Mouse (Mus musculus) forebrain, embryonic 12.5 days (tissue): ENCODE measurements around the gene Prkcz. TPM values are rescaled to one million over a fixed set of nuclear protein-coding genes. Genes with fewer than 3 reads are reported as not detected.

Experiments used
- ATAC-seq: fragments of 200-750 bp; cut with Nextera tagmentation; 2 replicates; pipeline ENCODE4 v1.8.0; 2017; ENCODE audit warnings: moderate TSS enrichment; ENCODE audit not compliant: low FRiP score
- H3K27ac ChIP-seq: fragments of 300-500 bp; sonication (generic); 2 replicates; pipeline ENCODE4 v1.5.1; 2016; ENCODE audit warnings: mild to moderate bottlenecking
- H3K27me3 ChIP-seq: fragments of 300-500 bp; sonication (generic); 2 replicates; pipeline ENCODE4 v1.6.1; 2016; ENCODE audit warnings: mild to moderate bottlenecking
- H3K36me3 ChIP-seq: fragments of 300-500 bp; sonication (generic); replicated peaks from 2 replicates; pipeline ENCODE4 v1.6.1; 2016; ENCODE audit warnings: mild to moderate bottlenecking
- H3K4me1 ChIP-seq: fragments of 300-500 bp; sonication (generic); 2 replicates; pipeline ENCODE4 v1.6.1; 2016
- H3K4me2 ChIP-seq: fragments of 300-500 bp; sonication (generic); 2 replicates; pipeline ENCODE4 v1.6.1; 2016; ENCODE audit warnings: mild to moderate bottlenecking, moderate library complexity
- H3K4me3 ChIP-seq: fragments of 300-500 bp; sonication (generic); replicated peaks from 2 replicates; pipeline ENCODE4 v1.5.1; 2016; ENCODE audit warnings: mild to moderate bottlenecking
- H3K9ac ChIP-seq: fragments of 300-500 bp; sonication (generic); 2 replicates; pipeline ENCODE4 v1.6.1; 2016; ENCODE audit warnings: mild to moderate bottlenecking
- H3K9me3 ChIP-seq: fragments of 300-500 bp; sonication (generic); 2 replicates; pipeline ENCODE4 v1.6.1; 2016
- WGBS: fragments of 180-500 bp; shearing (Covaris S2); methylation state at CpG from one replicate; pipeline ENCODE4 v1.1.7; 2016; 5-methylcytosine and 5-hydroxymethylcytosine counted together
- polyA plus RNA-seq: library from polyadenylated mRNA; unstranded; fragments of >200 nt; fragmentation: Nextera tagmentation; extraction: Ambion mirVana; gene quantifications from 2 replicates; pipeline ENCODE4 v1.2.1, GENCODE M21; 2016

The Prkcz gene
- polyA plus RNA-seq, 1 experiment from 2014 or later, result 26.7 TPM

GRCm38 (mm10) chr4:155301965-155302364 lies 59.2 kb downstream of the Prkcz start:
- Histone ChIP-seq H3K9ac (no peak overlapping the region), H3K27me3 (0 out of 2 replicates have a peak, but pooled peaks cover 1% of the 10 kb centered on the region), H3K4me3 (no peak overlapping the region), H3K9me3 (no peaks in the 10 kb centered on the region), H3K27ac (no peak overlapping the region), H3K4me2 (no peak overlapping the region), H3K36me3 (no peaks in the 10 kb centered on the region), H3K4me1 (peaks cover 26% of the 10 kb centered on the region)
- 76% methylated on average over 4 of the region's 4 CpGs for WGBS
- no peak for ATAC-seq

- 94% methylated on average over 7 of the region's 7 CpGs for WGBS
- no peaks in the 10 kb centered on the region for H3K27me3 ChIP-seq
- no peaks in the 10 kb centered on the region for H3K9me3 ChIP-seq
- H3K27ac ChIP-seq, result no peak overlapping the region
- H3K36me3 ChIP-seq, result no peaks in the 10 kb centered on the region
- peaks cover 17% of the 10 kb centered on the region for H3K4me1 ChIP-seq
- no peak overlapping the region for H3K4me2 ChIP-seq
- H3K4me3 ChIP-seq, result no peak overlapping the region
- no peak for ATAC-seq
- H3K9ac ChIP-seq, result no peak overlapping the region
Observed at GRCm38 (mm10) chr4:155301098-155301447, 60.1 kb downstream of the Prkcz start.

GRCm38 (mm10) chr4:155300421-155301097 lies 60.6 kb downstream of the Prkcz start:
- H3K36me3 ChIP-seq, result no peaks in the 10 kb centered on the region
- no peaks in the 10 kb centered on the region for H3K9me3 ChIP-seq
- H3K4me1 ChIP-seq, result peaks cover 12% of the 10 kb centered on the region
- no peak overlapping the region for H3K9ac ChIP-seq
- no peak overlapping the region for H3K27ac ChIP-seq
- H3K4me2 ChIP-seq, result no peak overlapping the region
- no peaks in the 10 kb centered on the region for H3K27me3 ChIP-seq
- WGBS, result 83% methylated on average over 21 of the region's 21 CpGs
- H3K4me3 ChIP-seq, result no peak overlapping the region
- ATAC-seq, result no peak

GRCm38 (mm10) chr4:155298826-155299225 lies 62.3 kb downstream of the Prkcz start:
- no peak overlapping the region for H3K27ac ChIP-seq
- H3K27me3 ChIP-seq, result no peaks in the 10 kb centered on the region
- no peak overlapping the region for H3K9ac ChIP-seq
- H3K4me2 ChIP-seq, result no peak overlapping the region
- no peaks in the 10 kb centered on the region for H3K4me1 ChIP-seq
- no peaks in the 10 kb centered on the region for H3K36me3 ChIP-seq
- H3K4me3 ChIP-seq, result no peak overlapping the region
- no peaks in the 10 kb centered on the region for H3K9me3 ChIP-seq
- WGBS, result 93% methylated on average over 4 of the region's 4 CpGs
- ATAC-seq, result no peak

- 56% methylated on average over 2 of the region's 2 CpGs for WGBS
Observed at GRCm38 (mm10) chr4:155297057-155297456, 64.1 kb downstream of the Prkcz start.

GRCm38 (mm10) chr4:155295996-155296395 lies 65.2 kb downstream of the Prkcz start:
- no peak for ATAC-seq
- H3K4me2 ChIP-seq, result no peak overlapping the region
- no peaks in the 10 kb centered on the region for H3K9me3 ChIP-seq
- H3K27me3 ChIP-seq, result no peaks in the 10 kb centered on the region
- H3K27ac ChIP-seq, result no peak overlapping the region
- no peaks in the 10 kb centered on the region for H3K4me1 ChIP-seq
- H3K4me3 ChIP-seq, result no peak overlapping the region
- H3K36me3 ChIP-seq, result no peaks in the 10 kb centered on the region
- no peak overlapping the region for H3K9ac ChIP-seq
- WGBS, result 79% methylated on average over 4 of the region's 4 CpGs

More at GRCm38 (mm10) chr4:155297057-155297456, 64.1 kb downstream of the Prkcz start:
- Histone ChIP-seq H3K4me3 (no peak overlapping the region), H3K27me3 (no peaks in the 10 kb centered on the region), H3K9me3 (no peaks in the 10 kb centered on the region), H3K9ac (no peak overlapping the region), H3K36me3 (no peaks in the 10 kb centered on the region), H3K4me1 (no peaks in the 10 kb centered on the region), H3K4me2 (no peak overlapping the region), H3K27ac (no peak overlapping the region)
- ATAC-seq, result no peak

- Histone ChIP-seq H3K4me3 (no peak overlapping the region), H3K9ac (no peak overlapping the region), H3K4me2 (no peak overlapping the region), H3K27ac (no peak overlapping the region), H3K9me3 (no peaks in the 10 kb centered on the region), H3K27me3 (no peaks in the 10 kb centered on the region), H3K4me1 (no peaks in the 10 kb centered on the region), H3K36me3 (no peaks in the 10 kb centered on the region)
- WGBS, result 81% methylated on average over 10 of the region's 10 CpGs
- ATAC-seq, result no peak
Observed at GRCm38 (mm10) chr4:155295026-155295590, 66.1 kb downstream of the Prkcz start.

- Histone ChIP-seq H3K9me3 (no peaks in the 10 kb centered on the region), H3K4me3 (no peak overlapping the region), H3K27me3 (no peaks in the 10 kb centered on the region), H3K36me3 (no peaks in the 10 kb centered on the region), H3K27ac (no peak overlapping the region), H3K4me1 (no peaks in the 10 kb centered on the region), H3K9ac (no peak overlapping the region), H3K4me2 (no peak overlapping the region)
- ATAC-seq, result no peak
- 92% methylated on average over 14 of the region's 14 CpGs for WGBS
Observed at GRCm38 (mm10) chr4:155294381-155294780, 66.8 kb downstream of the Prkcz start.

GRCm38 (mm10) chr4:155292863-155293262 lies 68.3 kb downstream of the Prkcz start:
- Histone ChIP-seq H3K9me3 (no peaks in the 10 kb centered on the region), H3K4me3 (no peak overlapping the region), H3K4me2 (no peak overlapping the region), H3K27ac (no peak overlapping the region), H3K9ac (no peak overlapping the region), H3K4me1 (no peaks in the 10 kb centered on the region), H3K27me3 (no peaks in the 10 kb centered on the region), H3K36me3 (no peaks in the 10 kb centered on the region; the same call in 1 of the 2 replicates)
- ATAC-seq, result no peak
- WGBS, result 89% methylated on average over 10 of the region's 10 CpGs

- ATAC-seq, result no peak
- H3K9me3 ChIP-seq, result no peaks in the 10 kb centered on the region
- H3K4me2 ChIP-seq, result no peak overlapping the region
- H3K9ac ChIP-seq, result no peak overlapping the region
- no peaks in the 10 kb centered on the region for H3K27me3 ChIP-seq
- no peak overlapping the region for H3K4me3 ChIP-seq
- H3K27ac ChIP-seq, result peak overlapping the region; percentile 25; the same call in 1 of the 2 replicates
- no peaks in the 10 kb centered on the region; the same call in 1 of the 2 replicates for H3K36me3 ChIP-seq
- H3K4me1 ChIP-seq, result no peaks in the 10 kb centered on the region
- WGBS, result 95% methylated on average over 7 of the region's 7 CpGs
Observed at GRCm38 (mm10) chr4:155290045-155290444, 71.1 kb downstream of the Prkcz start.

GRCm38 (mm10) chr4:155288586-155288985 lies 72.6 kb downstream of the Prkcz start:
- H3K4me2 ChIP-seq, result no peak overlapping the region
- H3K9me3 ChIP-seq, result no peaks in the 10 kb centered on the region
- no peak overlapping the region for H3K4me3 ChIP-seq
- no peaks in the 10 kb centered on the region; the same call in 1 of the 2 replicates for H3K4me1 ChIP-seq
- no peak overlapping the region for H3K27ac ChIP-seq
- no peak for ATAC-seq
- H3K36me3 ChIP-seq, result no peaks in the 10 kb centered on the region; the same call in 1 of the 2 replicates
- H3K9ac ChIP-seq, result no peak overlapping the region
- H3K27me3 ChIP-seq, result no peaks in the 10 kb centered on the region; the same call in 1 of the 2 replicates
- 78% methylated on average over 1 of the region's 1 CpGs for WGBS

- H3K4me2 ChIP-seq, result no peak overlapping the region
- no peaks in the 10 kb centered on the region; the same call in 1 of the 2 replicates for H3K27me3 ChIP-seq
- no peaks in the 10 kb centered on the region for H3K9me3 ChIP-seq
- ATAC-seq, result no peak
- H3K36me3 ChIP-seq, result no peaks in the 10 kb centered on the region; the same call in 1 of the 2 replicates
- no peak overlapping the region for H3K4me3 ChIP-seq
- H3K9ac ChIP-seq, result no peak overlapping the region
- no peak overlapping the region for H3K27ac ChIP-seq
- WGBS, result 90% methylated on average over 11 of the region's 11 CpGs
- H3K4me1 ChIP-seq, result peaks cover 5% of the 10 kb centered on the region; the same call in 1 of the 2 replicates
Observed at GRCm38 (mm10) chr4:155287713-155288112, 73.4 kb downstream of the Prkcz start.

- H3K4me1 ChIP-seq, result peaks cover 14% of the 10 kb centered on the region; the same call in 1 of the 2 replicates
Observed at GRCm38 (mm10) chr4:155286090-155286489, 75.1 kb downstream of the Prkcz start.

More at GRCm38 (mm10) chr4:155286090-155286489, 75.1 kb downstream of the Prkcz start:
- Histone ChIP-seq H3K27me3 (no peaks in the 10 kb centered on the region; the same call in 1 of the 2 replicates), H3K4me2 (no peak overlapping the region), H3K9ac (no peak overlapping the region), H3K9me3 (no peaks in the 10 kb centered on the region), H3K36me3 (no peaks in the 10 kb centered on the region; the same call in 1 of the 2 replicates), H3K27ac (no peak overlapping the region), H3K4me3 (no peak overlapping the region)
- no peak for ATAC-seq
- WGBS, result 99% methylated on average over 4 of the region's 4 CpGs
